Mouse (Mus musculus) skeletal muscle tissue, adult 2 months (tissue): ENCODE measurements around the gene Ndufaf8.

ENCODE experiments used
- DNase-seq: peaks from one replicate; pipeline ENCODE4 v3.0.0-alpha.2; 2012; ENCODE audit warnings: low read depth, low spot score

The Ndufaf8 gene

GRCm38 (mm10) chr11:120098588-120099511 is at the start of gene Ndufaf8, which contains the start of gene Tepsin:
Ndufaf8 (plus strand) TSS chr11:120098928.
Tepsin (minus strand) TSS chr11:120098731.
- DNase-seq = peak; percentile 99

GRCm38 (mm10) chr11:120049067-120049466 is 49.7 kb upstream of the Ndufaf8 start:
- DNase-seq = no peak

- no peak for DNase-seq
These were observed 47.5 kb upstream of the Ndufaf8 start for GRCm38 (mm10) chr11:120051124-120051811.

- peak; percentile 43 for DNase-seq
These were observed 46.5 kb upstream of the Ndufaf8 start for GRCm38 (mm10) chr11:120052274-120052673.

- DNase-seq = no peak
These were observed 44.9 kb upstream of the Ndufaf8 start for GRCm38 (mm10) chr11:120053846-120054245.

- DNase-seq = no peak
These were observed 42.6 kb upstream of the Ndufaf8 start for GRCm38 (mm10) chr11:120055953-120056732.

- DNase-seq = no peak
These were observed 38.1 kb upstream of the Ndufaf8 start for GRCm38 (mm10) chr11:120060634-120061033.

- no peak for DNase-seq
These were observed 35.4 kb upstream of the Ndufaf8 start for GRCm38 (mm10) chr11:120063326-120063725.

- DNase-seq = no peak
These were observed 34.6 kb upstream of the Ndufaf8 start for GRCm38 (mm10) chr11:120064006-120064667.

GRCm38 (mm10) chr11:120064668-120065040 is 34.1 kb upstream of the Ndufaf8 start:
- no peak for DNase-seq

GRCm38 (mm10) chr11:120065291-120065690 is 33.4 kb upstream of the Ndufaf8 start:
- DNase-seq = no peak

GRCm38 (mm10) chr11:120067834-120068233 is 30.9 kb upstream of the Ndufaf8 start:
- DNase-seq = no peak

GRCm38 (mm10) chr11:120069261-120069660 is 29.5 kb upstream of the Ndufaf8 start:
- no peak for DNase-seq

GRCm38 (mm10) chr11:120070286-120070930 is 28.3 kb upstream of the Ndufaf8 start:
- DNase-seq = no peak

- DNase-seq = no peak
These were observed 27.7 kb upstream of the Ndufaf8 start for GRCm38 (mm10) chr11:120071065-120071464.

GRCm38 (mm10) chr11:120071731-120072320 is 26.9 kb upstream of the Ndufaf8 start:
- no peak for DNase-seq

GRCm38 (mm10) chr11:120072986-120073647 is 25.6 kb upstream of the Ndufaf8 start:
- DNase-seq = no peak

GRCm38 (mm10) chr11:120076191-120076590 is 22.5 kb upstream of the Ndufaf8 start:
- no peak for DNase-seq

- no peak for DNase-seq
These were observed 18.4 kb upstream of the Ndufaf8 start for GRCm38 (mm10) chr11:120080282-120080681.
